Mouse (Mus musculus) stomach, postnatal 0 days (tissue): ENCODE results near the gene Sumo3.

Experiments used
- CTCF ChIP-seq: IDR thresholded peaks from 2 replicates; pipeline ENCODE4 v1.5.1; 2016; ENCODE audit warnings: antibody characterized with exemption, low read depth, mild to moderate bottlenecking, moderate library complexity
- EP300 ChIP-seq: optimal IDR thresholded peaks from 2 replicates; pipeline ENCODE3; 2016; ENCODE audit warnings: antibody characterized with exemption

GRCm38 (mm10) chr10:77566651-77567050 lies 39.2 kb upstream of the Sumo3 start:
- TF ChIP-seq CTCF (peak; percentile 91), EP300 (no peak)
